Mouse (Mus musculus) bone marrow macrophage, adult 2 months (primary cell): ENCODE measurements around the gene Fads2. TPM values are rescaled to one million over a fixed set of nuclear protein-coding genes. Genes with fewer than 3 reads are reported as not detected.

ENCODE experiments used
- H3K27ac ChIP-seq: 2 replicates; pipeline ENCODE4 v1.5.1; 2012; ENCODE audit warnings: low read depth, low read length; ENCODE audit not compliant: insufficient read depth
- H3K4me1 ChIP-seq: 2 replicates; pipeline ENCODE4 v1.6.1; 2012; ENCODE audit warnings: low read length; ENCODE audit not compliant: control insufficient read depth, insufficient read depth
- H3K4me3 ChIP-seq: 2 replicates; pipeline ENCODE4 v1.5.1; 2012; ENCODE audit warnings: mild to moderate bottlenecking, low read length, moderate library complexity; ENCODE audit not compliant: insufficient read depth
- CTCF ChIP-seq: IDR thresholded peaks from 2 replicates; pipeline ENCODE4 v1.5.1; 2012; ENCODE audit warnings: low read depth, mild to moderate bottlenecking, low read length, moderate library complexity
- POLR2A ChIP-seq: IDR thresholded peaks from 2 replicates; pipeline ENCODE4 v1.6.1; 2012; ENCODE audit warnings: mild to moderate bottlenecking, low read depth, low read length, borderline replicate concordance
- polyA plus RNA-seq: library from polyadenylated mRNA; stranded (reverse); fragments of >200 nt; gene quantifications from 2 replicates; pipeline ENCODE4 v1.2.4, GENCODE M21; 2012; ENCODE audit not compliant: missing spikeins, insufficient read depth, insufficient read length

Fads2 gene
- polyA plus RNA-seq, 1 experiment: 10.8 TPM

- Histone ChIP-seq H3K4me1 (peaks cover 7% of the 10 kb centered on the region), H3K4me3 (no peak overlapping the region), H3K27ac (no peak overlapping the region)
- TF ChIP-seq POLR2A: no peak
Measured at GRCm38 (mm10) chr19:10057486-10058351, 43.8 kb downstream of the Fads2 start.

GRCm38 (mm10) chr19:10056686-10057085 lies 44.9 kb downstream of the Fads2 start:
- TF ChIP-seq POLR2A (no peak), CTCF (no peak)
- Histone ChIP-seq H3K4me3 (no peak overlapping the region), H3K27ac (no peak overlapping the region), H3K4me1 (peaks cover 13% of the 10 kb centered on the region)

GRCm38 (mm10) chr19:10055783-10056660 lies 45.5 kb downstream of the Fads2 start:
- TF ChIP-seq POLR2A: no peak
- TF ChIP-seq CTCF: no peak
- Histone ChIP-seq H3K4me3 (no peak overlapping the region), H3K4me1 (peaks cover 13% of the 10 kb centered on the region), H3K27ac (no peak overlapping the region)

GRCm38 (mm10) chr19:10055261-10055660 lies 46.3 kb downstream of the Fads2 start:
- TF ChIP-seq CTCF (no peak), POLR2A (no peak)
- H3K4me3 ChIP-seq: no peak overlapping the region
- no peak overlapping the region for H3K27ac ChIP-seq
- H3K4me1 ChIP-seq: peaks cover 13% of the 10 kb centered on the region

- peaks cover 15% of the 10 kb centered on the region for H3K4me1 ChIP-seq
- H3K27ac ChIP-seq: no peak overlapping the region
- TF ChIP-seq POLR2A (no peak), CTCF (no peak)
- H3K4me3 ChIP-seq: no peak overlapping the region
Measured at GRCm38 (mm10) chr19:10054361-10055075, 47.0 kb downstream of the Fads2 start.

- TF ChIP-seq CTCF (no peak), POLR2A (no peak)
- Histone ChIP-seq H3K4me1 (peaks cover 18% of the 10 kb centered on the region), H3K27ac (no peak overlapping the region), H3K4me3 (no peak overlapping the region)
Measured at GRCm38 (mm10) chr19:10053692-10054260, 47.8 kb downstream of the Fads2 start.

GRCm38 (mm10) chr19:10052698-10053097 lies 48.8 kb downstream of the Fads2 start:
- H3K4me1 ChIP-seq: peaks cover 15% of the 10 kb centered on the region
- no peak for TF ChIP-seq CTCF
- no peak for TF ChIP-seq POLR2A
- H3K27ac ChIP-seq: no peak overlapping the region
- H3K4me3 ChIP-seq: no peak overlapping the region

- TF ChIP-seq POLR2A: no peak
- no peak for TF ChIP-seq CTCF
- no peak overlapping the region for H3K27ac ChIP-seq
- H3K4me1 ChIP-seq: peaks cover 28% of the 10 kb centered on the region
- no peak overlapping the region for H3K4me3 ChIP-seq
Measured at GRCm38 (mm10) chr19:10050438-10050837, 51.1 kb downstream of the Fads2 start.

- TF ChIP-seq POLR2A (no peak), CTCF (no peak)
- Histone ChIP-seq H3K27ac (no peak overlapping the region), H3K4me3 (no peak overlapping the region), H3K4me1 (peaks cover 28% of the 10 kb centered on the region)
Measured at GRCm38 (mm10) chr19:10049533-10049932, 52.0 kb downstream of the Fads2 start.
